Mouse (Mus musculus) ovary, adult 10 weeks (tissue): ENCODE measurements around the gene Mxra8. TPM values are rescaled to one million over a fixed set of nuclear protein-coding genes. Genes with fewer than 3 reads are reported as not detected.

Experiments
- polyA plus RNA-seq: library from polyadenylated mRNA; stranded (reverse); fragments of 350-450 nt; fragmentation: Illumina TruSeq; extraction: RNeasy Lipid Tissue Mini Kit (QIAGEN cat#74804); gene quantifications from one replicate; pipeline ENCODE4 v1.2.3, GENCODE M21; 2014

The Mxra8 gene
- 108 TPM for polyA plus RNA-seq

DNA sequence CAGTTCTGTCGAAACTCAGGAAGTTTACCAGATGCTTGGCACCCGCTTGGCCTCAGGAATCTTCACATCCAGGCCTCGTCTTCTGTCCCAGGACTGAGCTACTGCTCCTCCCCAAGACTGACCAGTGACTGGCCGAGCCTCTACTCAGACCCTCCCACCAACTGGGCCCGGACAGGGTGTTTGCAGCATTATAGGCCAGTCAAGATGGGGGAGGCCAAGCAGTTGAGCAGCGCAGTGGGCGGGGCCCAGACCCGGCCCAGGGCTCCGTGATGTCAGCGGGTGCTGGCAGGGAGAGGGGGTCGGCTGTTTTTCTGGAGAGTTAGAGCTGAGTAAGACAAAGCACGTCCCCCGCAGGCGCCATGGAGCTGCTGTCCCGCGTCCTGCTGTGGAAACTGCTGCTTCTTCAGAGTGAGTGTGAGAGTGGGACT, at the start of gene Mxra8:
Gene Mxra8 (plus strand): TSS at position 198 of the 428 bp plus-strand sequence.

GRCm38 (mm10) chr4:155790021-155790489, 49.4 kb upstream of the Mxra8 start, which contains the start of gene Ankrd65:
Ankrd65 (plus strand) TSS chr4:155790439.

GRCm38 (mm10) chr4:155802741-155803339, 36.6 kb upstream of the Mxra8 start, which contains the start of gene Mrpl20:
Mrpl20 (plus strand) TSS chr4:155802878.

GRCm38 (mm10) chr4:155811929-155812664, 27.4 kb upstream of the Mxra8 start, which contains the start of gene Ccnl2:
Ccnl2 (plus strand) TSS chr4:155812489.

DNA sequence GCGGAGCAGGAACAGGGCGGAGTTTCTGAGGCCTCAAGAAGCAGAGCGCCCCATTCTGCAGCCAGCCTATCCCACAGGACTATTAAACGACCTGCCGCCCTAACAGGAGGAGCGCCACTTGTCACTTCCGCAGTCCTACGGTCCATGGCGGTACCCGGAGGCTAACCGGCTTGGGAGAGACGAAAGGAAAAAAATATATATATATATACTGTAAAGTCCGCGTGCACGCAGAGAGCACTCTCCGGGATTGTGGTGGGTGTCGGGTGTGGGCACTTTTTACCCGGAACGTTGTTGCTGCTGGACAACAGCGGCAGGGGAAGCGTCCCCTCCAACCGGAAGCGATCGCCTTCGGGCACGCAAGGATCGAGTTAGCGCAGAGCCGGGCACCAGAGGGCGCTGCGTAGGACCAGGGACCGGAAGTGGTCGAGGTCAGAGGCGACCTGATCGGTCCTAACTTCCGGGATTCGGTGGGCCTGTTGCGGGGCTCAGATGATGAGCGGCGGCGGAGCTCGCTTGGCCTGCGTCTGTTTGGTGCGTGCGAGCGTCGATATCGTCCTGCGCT, 8.2 kb upstream of the Mxra8 start, which contains the start of gene Aurkaip1:
Gene Aurkaip1 (plus strand): TSS at position 68 of the 562 bp plus-strand sequence.

DNA sequence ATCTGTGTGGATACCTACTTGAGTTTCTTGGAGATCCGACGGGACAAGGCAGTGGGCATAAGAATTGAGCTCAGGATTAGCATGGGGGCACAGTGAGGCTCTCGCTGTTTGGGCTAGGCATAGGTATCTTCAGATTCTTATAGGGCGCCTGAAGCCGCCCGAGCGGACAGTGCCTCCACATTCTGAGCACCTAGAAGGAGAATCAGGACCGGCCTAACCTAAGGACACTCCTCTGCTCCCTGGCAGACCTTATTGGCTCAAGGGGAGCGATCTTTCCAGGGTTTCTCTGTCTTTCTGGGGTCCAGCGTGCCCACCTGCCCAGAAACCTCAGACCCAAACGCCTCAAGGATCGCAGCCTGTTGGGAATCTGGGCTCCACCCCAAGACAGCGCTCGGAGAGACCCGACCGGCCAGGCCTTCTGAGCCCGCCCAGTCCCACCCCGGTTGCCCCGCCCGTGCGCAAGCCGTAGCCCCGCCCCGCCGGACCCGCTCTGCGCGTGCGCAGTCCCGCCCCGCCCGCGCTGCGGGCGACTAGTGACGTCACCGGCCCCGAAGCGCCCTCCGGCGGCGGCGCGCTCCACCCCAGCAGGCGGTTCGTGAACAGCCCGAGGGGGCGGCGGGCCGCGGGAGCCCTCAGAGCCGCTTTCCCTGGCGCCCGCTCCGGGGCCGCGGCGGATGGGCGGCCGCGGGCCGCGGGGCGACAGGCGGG, 7.5 kb downstream of the Mxra8 start, which contains the start of gene Dvl1:
Gene Dvl1 (plus strand): TSS at position 532 of the 708 bp plus-strand sequence.

GRCm38 (mm10) chr4:155863001-155863400, 23.5 kb downstream of the Mxra8 start, which contains the start of gene Tas1r3:
Tas1r3 (minus strand) TSS chr4:155863362.

DNA sequence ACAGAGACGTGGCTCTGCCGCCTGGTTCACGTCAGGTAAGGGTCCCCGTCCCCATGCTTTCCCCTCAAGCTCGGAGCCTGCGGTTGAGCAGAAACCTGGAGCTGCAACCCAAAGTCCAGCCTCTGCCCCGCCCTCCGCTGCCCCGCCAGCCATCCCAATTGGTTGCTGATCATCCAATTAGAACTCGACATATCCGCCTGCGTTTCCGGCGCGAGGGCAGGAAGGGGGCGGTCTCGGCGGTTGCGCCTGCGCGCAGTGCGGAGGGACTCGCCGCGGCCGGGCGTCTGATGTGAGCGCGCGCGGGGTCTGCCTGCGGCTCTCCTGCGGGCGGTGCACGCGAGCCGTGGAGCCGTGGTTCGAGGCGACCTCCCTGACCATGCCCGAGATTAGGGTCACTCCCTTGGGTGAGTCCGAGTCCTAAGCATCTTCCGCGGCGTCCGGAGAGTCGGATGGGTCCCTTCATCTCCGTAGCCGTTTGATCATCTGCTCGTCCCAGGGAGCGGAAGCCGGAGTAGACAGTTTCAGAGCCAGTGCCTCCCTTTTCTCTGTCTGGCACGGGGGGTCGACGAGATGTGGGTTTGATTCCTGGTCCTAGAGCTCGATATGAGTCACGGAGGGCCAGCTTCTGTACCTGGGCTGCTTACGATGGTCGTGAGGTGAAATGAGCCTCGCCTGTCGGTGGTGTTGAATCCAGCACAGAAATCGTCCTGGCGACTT, 30.0 kb downstream of the Mxra8 start, which contains the start of the genes Cptp and Ints11:
Gene Cptp (minus strand): TSS at position 124 of the 717 bp plus-strand sequence.
Gene Ints11 (plus strand): TSS at position 230 of the 717 bp plus-strand sequence.

GRCm38 (mm10) chr4:155891551-155892001, 52.1 kb downstream of the Mxra8 start, which contains the start of the genes Pusl1 and Acap3:
Pusl1 (minus strand) TSS chr4:155891781.
Acap3 (plus strand) TSS chr4:155891822.

Other genes starting within 250 kb of the Mxra8 start
- 23.0 TPM for gene Slc35e2, start 238.3 kb upstream of the Mxra8 start, polyA plus RNA-seq
- gene Cdk11b, start 214.8 kb upstream of the Mxra8 start, polyA plus RNA-seq = 76.8 TPM
- not detected for gene Gm10563, start 194.3 kb upstream of the Mxra8 start, polyA plus RNA-seq
- 2.3 TPM for gene Mmp23, start 186.3 kb upstream of the Mxra8 start, polyA plus RNA-seq
- gene Mib2, start 170.5 kb upstream of the Mxra8 start, polyA plus RNA-seq = 2.0 TPM
- gene Fndc10, start 145.3 kb upstream of the Mxra8 start, polyA plus RNA-seq = 0.29 TPM
- gene Ssu72, start 134.9 kb upstream of the Mxra8 start, polyA plus RNA-seq = 75.1 TPM
- not detected for gene Tmem240, start 104.9 kb upstream of the Mxra8 start, polyA plus RNA-seq
- gene Atad3a, start 78.6 kb upstream of the Mxra8 start, polyA plus RNA-seq = 5.5 TPM
- 1.6 TPM for gene Vwa1, start 65.0 kb upstream of the Mxra8 start, polyA plus RNA-seq
- gene Tmem88b, start 53.8 kb upstream of the Mxra8 start, polyA plus RNA-seq = 0.77 TPM
- gene Ankrd65, start 49.2 kb upstream of the Mxra8 start, polyA plus RNA-seq = not detected
- 34.3 TPM for gene Mrpl20, start 36.8 kb upstream of the Mxra8 start, polyA plus RNA-seq
- 39.8 TPM for gene Ccnl2, start 27.2 kb upstream of the Mxra8 start, polyA plus RNA-seq
- gene Aurkaip1, start 8.4 kb upstream of the Mxra8 start, polyA plus RNA-seq = 3.9 TPM
- gene Dvl1, start 7.7 kb downstream of the Mxra8 start, polyA plus RNA-seq = 0.94 TPM
- gene Tas1r3, start 23.7 kb downstream of the Mxra8 start, polyA plus RNA-seq = not detected
- gene Cptp, start 29.8 kb downstream of the Mxra8 start, polyA plus RNA-seq = 3.6 TPM
- 2.1 TPM for gene Ints11, start 29.9 kb downstream of the Mxra8 start, polyA plus RNA-seq
- gene Pusl1, start 52.1 kb downstream of the Mxra8 start, polyA plus RNA-seq = 0.77 TPM
- 0.48 TPM for gene Acap3, start 52.1 kb downstream of the Mxra8 start, polyA plus RNA-seq
- gene Ube2j2, start 104.2 kb downstream of the Mxra8 start, polyA plus RNA-seq = 88.7 TPM
- 6.4 TPM for gene C1qtnf12, start 122.6 kb downstream of the Mxra8 start, polyA plus RNA-seq
- gene B3galt6, start 153.0 kb downstream of the Mxra8 start, polyA plus RNA-seq = 12.3 TPM
- 181 TPM for gene Sdf4, start 153.2 kb downstream of the Mxra8 start, polyA plus RNA-seq
- not detected for gene Tnfrsf4, start 174.2 kb downstream of the Mxra8 start, polyA plus RNA-seq
- gene Tnfrsf18, start 186.5 kb downstream of the Mxra8 start, polyA plus RNA-seq = not detected
- not detected for gene Ttll10, start 219.7 kb downstream of the Mxra8 start, polyA plus RNA-seq